Mouse (Mus musculus) spleen, adult 2 months (tissue): ENCODE data around the gene Ifitm7.
"Not testable (repeated sequence)": the region's sequence is repeated elsewhere in the genome, so short reads cannot be mapped to it uniquely, and the experiment has no call there.

Source experiments
- CTCF ChIP-seq: fragments of 200-500 bp; IDR thresholded peaks from 2 replicates; pipeline ENCODE4 v1.5.1; 2011; ENCODE audit warnings: mild to moderate bottlenecking, inconsistent platforms; ENCODE audit not compliant: insufficient read depth, insufficient read length, insufficient replicate concordance; ENCODE audit errors: extremely low read depth
- POLR2A ChIP-seq: fragments of 200-500 bp; IDR thresholded peaks from 2 replicates; pipeline ENCODE4 v1.6.1; 2011; ENCODE audit warnings: low read depth, low read length, inconsistent platforms

DNA sequence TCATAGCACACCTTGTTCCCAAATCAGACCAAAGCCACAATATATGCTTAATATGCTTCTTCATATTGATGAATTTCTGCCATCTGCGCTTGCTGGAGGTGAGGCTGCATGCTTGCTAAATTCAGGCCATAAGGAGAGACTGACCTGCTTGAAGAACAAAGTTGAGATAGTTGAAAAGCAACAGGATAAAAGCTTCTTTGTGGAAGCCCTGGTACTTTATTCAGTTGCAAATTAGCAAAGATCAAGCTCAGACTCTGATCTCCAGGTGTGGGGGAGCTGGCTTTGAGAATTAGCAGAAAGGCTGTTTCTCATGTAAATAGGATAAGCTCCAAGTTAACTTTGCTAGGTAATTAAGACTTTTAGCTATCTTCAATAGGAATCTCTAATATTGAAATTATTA is 9.7 kb downstream of the Ifitm7 start:
- TF ChIP-seq CTCF, POLR2A: not testable (repeated sequence)
